Mouse (Mus musculus) limb, embryonic 11.5 days (tissue): ENCODE measurements around the gene Itga1. TPM values are rescaled to one million over a fixed set of nuclear protein-coding genes. Genes with fewer than 3 reads are reported as not detected.

ENCODE experiments used
- ATAC-seq: fragments of 200-750 bp; cut with Nextera tagmentation; 2 replicates; pipeline ENCODE4 v1.8.0; 2017; ENCODE audit warnings: low read depth; ENCODE audit not compliant: insufficient number of reproducible peaks, low FRiP score, low TSS enrichment
- DNase-seq: peaks from one replicate; pipeline ENCODE4 v3.0.0-alpha.2; 2015; ENCODE audit warnings: low spot score
- H3K27ac ChIP-seq: fragments of 300-500 bp; sonication (generic); replicated peaks from 2 replicates; pipeline ENCODE4 v1.5.1; 2014; ENCODE audit warnings: low read depth, mild to moderate bottlenecking, low read length
- H3K27me3 ChIP-seq: fragments of 300-500 bp; sonication (generic); 2 replicates; pipeline ENCODE4 v1.6.1; 2014; ENCODE audit warnings: mild to moderate bottlenecking, low read length, mixed read lengths; ENCODE audit not compliant: control insufficient read depth, insufficient read depth
- H3K36me3 ChIP-seq: fragments of 300-500 bp; sonication (generic); 2 replicates; pipeline ENCODE4 v1.6.1; 2014; ENCODE audit warnings: mild to moderate bottlenecking, low read length, moderate library complexity, mixed read lengths; ENCODE audit not compliant: control insufficient read depth, insufficient read depth
- H3K4me1 ChIP-seq: fragments of 300-500 bp; sonication (generic); 2 replicates; pipeline ENCODE4 v1.6.1; 2014; ENCODE audit warnings: low read length, mixed read lengths; ENCODE audit not compliant: control insufficient read depth, insufficient read depth
- H3K4me2 ChIP-seq: fragments of 300-500 bp; sonication (generic); 2 replicates; pipeline ENCODE4 v1.6.1; 2014; ENCODE audit warnings: low read depth, mild to moderate bottlenecking, moderate library complexity; ENCODE audit not compliant: severe bottlenecking
- H3K4me3 ChIP-seq: fragments of 300-500 bp; sonication (generic); 2 replicates; pipeline ENCODE4 v1.5.1; 2014; ENCODE audit warnings: low read depth, low read length
- H3K9ac ChIP-seq: fragments of 300-500 bp; sonication (generic); 2 replicates; pipeline ENCODE4 v1.6.1; 2014; ENCODE audit warnings: mild to moderate bottlenecking, low read length
- H3K9me3 ChIP-seq: fragments of 300-500 bp; sonication (generic); 2 replicates; pipeline ENCODE4 v1.6.1; 2016; ENCODE audit warnings: low read length; ENCODE audit not compliant: control insufficient read depth
- WGBS: fragments of 180-500 bp; shearing (Covaris S2); extraction: QIAGEN DNeasy Blood & Tissue Kit; methylation state at CpG from one replicate; pipeline ENCODE4 v1.1.7; 2014; 5-methylcytosine and 5-hydroxymethylcytosine counted together
- polyA plus RNA-seq: library from polyadenylated mRNA; unstranded; fragments of >200 nt; fragmentation: Nextera tagmentation; extraction: Ambion mirVana; gene quantifications from 2 replicates; pipeline ENCODE4 v1.2.1, GENCODE M21; 2014

Itga1 gene
- polyA plus RNA-seq, 1 experiment from 2014 or later = 3.3 TPM

GRCm38 (mm10) chr13:115131381-115131780 is 29.6 kb upstream of the Itga1 start:
- no peak for DNase-seq
- no peak overlapping the region for H3K4me3 ChIP-seq
- WGBS = 72% methylated on average over 3 of the region's 3 CpGs

GRCm38 (mm10) chr13:115130035-115130434 is 28.3 kb upstream of the Itga1 start:
- Histone ChIP-seq H3K9me3 (no peaks in the 10 kb centered on the region), H3K9ac (no peak overlapping the region), H3K36me3 (no peaks in the 10 kb centered on the region), H3K4me2 (no peak overlapping the region), H3K4me1 (no peaks in the 10 kb centered on the region), H3K27me3 (no peaks in the 10 kb centered on the region), H3K27ac (no peak overlapping the region), H3K4me3 (no peak overlapping the region)
- 90% methylated on average over 2 of the region's 2 CpGs for WGBS
- DNase-seq (no peak), ATAC-seq (no peak)

More at GRCm38 (mm10) chr13:115131381-115131780, 29.6 kb upstream of the Itga1 start:
- ATAC-seq = no peak
- no peaks in the 10 kb centered on the region for H3K27me3 ChIP-seq
- H3K27ac ChIP-seq = no peak overlapping the region
- no peak overlapping the region for H3K9ac ChIP-seq
- H3K36me3 ChIP-seq = no peaks in the 10 kb centered on the region
- H3K4me1 ChIP-seq = no peaks in the 10 kb centered on the region
- no peak overlapping the region for H3K4me2 ChIP-seq
- H3K9me3 ChIP-seq = no peaks in the 10 kb centered on the region

GRCm38 (mm10) chr13:115127826-115128225 is 26.1 kb upstream of the Itga1 start:
- no peak for ATAC-seq
- H3K4me2 ChIP-seq = no peak overlapping the region
- no peak overlapping the region for H3K4me3 ChIP-seq
- no peak overlapping the region for H3K27ac ChIP-seq
- H3K9me3 ChIP-seq = no peaks in the 10 kb centered on the region
- H3K9ac ChIP-seq = no peak overlapping the region
- no peaks in the 10 kb centered on the region for H3K36me3 ChIP-seq
- H3K4me1 ChIP-seq = no peaks in the 10 kb centered on the region
- WGBS = 88% methylated on average over 1 of the region's 1 CpGs
- no peaks in the 10 kb centered on the region for H3K27me3 ChIP-seq
- DNase-seq = no peak

- H3K4me3 ChIP-seq = no peak overlapping the region
- no peak overlapping the region for H3K9ac ChIP-seq
- H3K27me3 ChIP-seq = no peaks in the 10 kb centered on the region
- no peak overlapping the region for H3K4me2 ChIP-seq
- H3K9me3 ChIP-seq = no peaks in the 10 kb centered on the region
- WGBS = 93% methylated on average over 2 of the region's 2 CpGs
- no peak for DNase-seq
- ATAC-seq = no peak
- H3K4me1 ChIP-seq = no peaks in the 10 kb centered on the region
- H3K36me3 ChIP-seq = no peaks in the 10 kb centered on the region
- H3K27ac ChIP-seq = no peak overlapping the region
Observed at GRCm38 (mm10) chr13:115126534-115126933, 24.8 kb upstream of the Itga1 start.

GRCm38 (mm10) chr13:115125130-115125529 is 23.4 kb upstream of the Itga1 start:
- H3K4me2 ChIP-seq = no peak overlapping the region
- ATAC-seq (no peak), DNase-seq (no peak)
- no peaks in the 10 kb centered on the region for H3K4me1 ChIP-seq
- no peak overlapping the region for H3K27ac ChIP-seq
- no peaks in the 10 kb centered on the region for H3K36me3 ChIP-seq
- H3K4me3 ChIP-seq = no peak overlapping the region
- no peaks in the 10 kb centered on the region for H3K27me3 ChIP-seq
- 87% methylated on average over 4 of the region's 4 CpGs for WGBS
- H3K9me3 ChIP-seq = no peaks in the 10 kb centered on the region
- no peak overlapping the region for H3K9ac ChIP-seq

GRCm38 (mm10) chr13:115124521-115124920 is 22.8 kb upstream of the Itga1 start:
- no peak overlapping the region for H3K4me2 ChIP-seq
- H3K4me3 ChIP-seq = no peak overlapping the region
- H3K27ac ChIP-seq = no peak overlapping the region
- H3K4me1 ChIP-seq = no peaks in the 10 kb centered on the region
- H3K36me3 ChIP-seq = no peaks in the 10 kb centered on the region
- 94% methylated on average over 1 of the region's 1 CpGs for WGBS
- ATAC-seq (no peak), DNase-seq (no peak)
- no peak overlapping the region for H3K9ac ChIP-seq
- no peaks in the 10 kb centered on the region for H3K27me3 ChIP-seq
- no peaks in the 10 kb centered on the region for H3K9me3 ChIP-seq

GRCm38 (mm10) chr13:115118756-115119155 is 17.0 kb upstream of the Itga1 start:
- DNase-seq = no peak
- no peaks in the 10 kb centered on the region for H3K36me3 ChIP-seq
- H3K27ac ChIP-seq = no peak overlapping the region
- no peak for ATAC-seq
- no peaks in the 10 kb centered on the region for H3K9me3 ChIP-seq
- no peak overlapping the region for H3K4me2 ChIP-seq
- no peaks in the 10 kb centered on the region for H3K4me1 ChIP-seq
- no peak overlapping the region for H3K4me3 ChIP-seq
- 78% methylated on average over 5 of the region's 5 CpGs for WGBS
- H3K27me3 ChIP-seq = no peaks in the 10 kb centered on the region
- no peak overlapping the region for H3K9ac ChIP-seq

- Histone ChIP-seq H3K9ac (no peak overlapping the region), H3K27ac (no peak overlapping the region), H3K4me3 (no peak overlapping the region), H3K36me3 (no peaks in the 10 kb centered on the region), H3K27me3 (no peaks in the 10 kb centered on the region), H3K9me3 (no peaks in the 10 kb centered on the region), H3K4me1 (no peaks in the 10 kb centered on the region), H3K4me2 (no peak overlapping the region)
- no peak for ATAC-seq
- WGBS = 84% methylated on average over 3 of the region's 3 CpGs
- DNase-seq = no peak
Observed at GRCm38 (mm10) chr13:115118195-115118594, 16.4 kb upstream of the Itga1 start.

GRCm38 (mm10) chr13:115116930-115117621 is 15.3 kb upstream of the Itga1 start:
- no peaks in the 10 kb centered on the region for H3K4me1 ChIP-seq
- H3K27ac ChIP-seq = no peak overlapping the region
- H3K9me3 ChIP-seq = no peaks in the 10 kb centered on the region
- no peaks in the 10 kb centered on the region for H3K27me3 ChIP-seq
- no peak for DNase-seq
- no peak for ATAC-seq
- H3K4me2 ChIP-seq = no peak overlapping the region
- no peaks in the 10 kb centered on the region for H3K36me3 ChIP-seq
- WGBS = 85% methylated on average over 3 of the region's 3 CpGs
- H3K9ac ChIP-seq = no peak overlapping the region
- no peak overlapping the region for H3K4me3 ChIP-seq
